Mouse (Mus musculus) testis, adult 2 months (tissue): ENCODE results near the gene Prkn. TPM values are rescaled to one million over a fixed set of nuclear protein-coding genes. Genes with fewer than 3 reads are reported as not detected.

Experiments used
- H3K27ac ChIP-seq: fragments of 200-500 bp; 2 replicates; pipeline ENCODE4 v1.5.1; 2012; ENCODE audit warnings: low read depth, low read length; ENCODE audit not compliant: control insufficient read depth, insufficient read depth
- H3K27me3 ChIP-seq: fragments of 200-500 bp; 2 replicates; pipeline ENCODE4 v1.6.1; 2012; ENCODE audit warnings: mild to moderate bottlenecking, low read length, moderate library complexity; ENCODE audit not compliant: control insufficient read depth, insufficient read depth
- H3K36me3 ChIP-seq: fragments of 200-500 bp; 2 replicates; pipeline ENCODE4 v1.6.1; 2012; ENCODE audit warnings: mild to moderate bottlenecking, low read length; ENCODE audit not compliant: control insufficient read depth, insufficient read depth
- H3K4me1 ChIP-seq: fragments of 200-500 bp; 2 replicates; pipeline ENCODE4 v1.6.1; 2012; ENCODE audit warnings: low read length; ENCODE audit not compliant: control insufficient read depth, insufficient read depth
- H3K4me3 ChIP-seq: fragments of 200-500 bp; 2 replicates; pipeline ENCODE4 v1.5.1; 2012; ENCODE audit warnings: low read depth, mild to moderate bottlenecking, low read length, moderate library complexity, mixed read lengths; ENCODE audit not compliant: control insufficient read depth
- CTCF ChIP-seq: fragments of 200-500 bp; IDR thresholded peaks from 2 replicates; pipeline ENCODE4 v1.5.1; 2012; ENCODE audit warnings: low read depth, mild to moderate bottlenecking, inconsistent platforms, low read length, moderate library complexity; ENCODE audit not compliant: control insufficient read depth, insufficient read depth, insufficient replicate concordance
- POLR2A ChIP-seq: fragments of 200-500 bp; IDR thresholded peaks from 2 replicates; pipeline ENCODE4 v1.6.1; 2012; ENCODE audit warnings: low read depth, mild to moderate bottlenecking, inconsistent platforms, low read length, moderate library complexity; ENCODE audit not compliant: control insufficient read depth
- polyA plus RNA-seq: library from polyadenylated mRNA; depleted of rRNA; stranded (reverse); fragments of >200 nt; gene quantifications from 2 replicates; pipeline ENCODE4 v1.2.3, GENCODE M21; 2012

The Prkn gene
- polyA plus RNA-seq, 1 experiment, result 13.2 TPM

GRCm38 (mm10) chr17:11680456-11680855 lies 840.3 kb downstream of the Prkn start:
- no peak for TF ChIP-seq CTCF
- TF ChIP-seq POLR2A, result no peak
- Histone ChIP-seq H3K4me1 (no peaks in the 10 kb centered on the region), H3K4me3 (no peak overlapping the region), H3K36me3 (no peaks in the 10 kb centered on the region), H3K27ac (no peak overlapping the region), H3K27me3 (no peaks in the 10 kb centered on the region)

- H3K27me3 ChIP-seq, result no peaks in the 10 kb centered on the region
- no peak overlapping the region for H3K4me3 ChIP-seq
- H3K4me1 ChIP-seq, result no peaks in the 10 kb centered on the region
- TF ChIP-seq CTCF (no peak), POLR2A (no peak)
- no peaks in the 10 kb centered on the region for H3K36me3 ChIP-seq
- H3K27ac ChIP-seq, result no peak overlapping the region
These were observed 841.7 kb downstream of the Prkn start for GRCm38 (mm10) chr17:11681825-11682372.

- H3K36me3 ChIP-seq, result no peaks in the 10 kb centered on the region
- no peaks in the 10 kb centered on the region for H3K4me1 ChIP-seq
- TF ChIP-seq POLR2A (no peak), CTCF (no peak)
- H3K27ac ChIP-seq, result no peak overlapping the region
- no peak overlapping the region for H3K4me3 ChIP-seq
- H3K27me3 ChIP-seq, result no peaks in the 10 kb centered on the region
These were observed 864.8 kb downstream of the Prkn start for GRCm38 (mm10) chr17:11705005-11705404.

GRCm38 (mm10) chr17:11705761-11706160 lies 865.6 kb downstream of the Prkn start:
- TF ChIP-seq CTCF, result no peak
- TF ChIP-seq POLR2A, result no peak
- H3K27ac ChIP-seq, result no peak overlapping the region

GRCm38 (mm10) chr17:11712066-11712465 lies 871.9 kb downstream of the Prkn start:
- H3K4me1 ChIP-seq, result no peaks in the 10 kb centered on the region
- H3K4me3 ChIP-seq, result no peak overlapping the region
- no peaks in the 10 kb centered on the region for H3K36me3 ChIP-seq
- no peaks in the 10 kb centered on the region for H3K27me3 ChIP-seq
- TF ChIP-seq POLR2A (no peak), CTCF (no peak)
- H3K27ac ChIP-seq, result no peak overlapping the region

More at GRCm38 (mm10) chr17:11705761-11706160, 865.6 kb downstream of the Prkn start:
- Histone ChIP-seq H3K36me3 (no peaks in the 10 kb centered on the region), H3K4me1 (no peaks in the 10 kb centered on the region), H3K4me3 (no peak overlapping the region), H3K27me3 (no peaks in the 10 kb centered on the region)

- Histone ChIP-seq H3K27ac (no peak overlapping the region), H3K4me1 (no peaks in the 10 kb centered on the region), H3K4me3 (no peak overlapping the region), H3K36me3 (no peaks in the 10 kb centered on the region), H3K27me3 (no peaks in the 10 kb centered on the region)
- TF ChIP-seq CTCF, result no peak
- no peak for TF ChIP-seq POLR2A
These were observed 879.6 kb downstream of the Prkn start for GRCm38 (mm10) chr17:11719801-11720200.

GRCm38 (mm10) chr17:11721906-11722305 lies 881.7 kb downstream of the Prkn start:
- Histone ChIP-seq H3K4me3 (no peak overlapping the region), H3K4me1 (no peaks in the 10 kb centered on the region), H3K27me3 (no peaks in the 10 kb centered on the region), H3K27ac (no peak overlapping the region), H3K36me3 (no peaks in the 10 kb centered on the region)
- TF ChIP-seq POLR2A (no peak), CTCF (no peak)

- Histone ChIP-seq H3K27ac (no peak overlapping the region), H3K4me1 (no peaks in the 10 kb centered on the region), H3K27me3 (no peaks in the 10 kb centered on the region), H3K4me3 (no peak overlapping the region), H3K36me3 (no peaks in the 10 kb centered on the region)
- TF ChIP-seq POLR2A, result no peak
- TF ChIP-seq CTCF, result no peak
These were observed 882.3 kb downstream of the Prkn start for GRCm38 (mm10) chr17:11722478-11722877.
